Mouse (Mus musculus): Measurements from ENCODE around the gene 1110008L16Rik. TPM values are rescaled to one million over a fixed set of nuclear protein-coding genes. Genes with fewer than 3 reads are reported as not detected.
"Not testable (repeated sequence)": the region's sequence is repeated elsewhere in the genome, so short reads cannot be mapped to it uniquely, and the experiment has no call there.

1110008L16Rik gene
- polyA plus RNA-seq, 1 experiment from 2014 or later = 10.7 TPM

GRCm38 (mm10) chr12:55309501-55309900, 10.1 kb downstream of the 1110008L16Rik start:
- H3K9ac ChIP-seq = no peak overlapping the region
- no peak; the same call in 1 of the 2 replicates for ATAC-seq (replicated peaks)
- no peak overlapping the region for H3K27ac ChIP-seq
- WGBS = 71% methylated on average over 8 of the region's 8 CpGs
- peaks cover 4% of the 10 kb centered on the region; the same call in 1 of the 2 replicates for H3K4me1 ChIP-seq
- no peaks in the 10 kb centered on the region for H3K27me3 ChIP-seq (replicated peaks)
- H3K36me3 ChIP-seq (replicated peaks) = no peaks in the 10 kb centered on the region
- H3K4me3 ChIP-seq = no peak overlapping the region
- no peaks in the 10 kb centered on the region for H3K9me3 ChIP-seq
- no peak overlapping the region for H3K4me2 ChIP-seq

DNA sequence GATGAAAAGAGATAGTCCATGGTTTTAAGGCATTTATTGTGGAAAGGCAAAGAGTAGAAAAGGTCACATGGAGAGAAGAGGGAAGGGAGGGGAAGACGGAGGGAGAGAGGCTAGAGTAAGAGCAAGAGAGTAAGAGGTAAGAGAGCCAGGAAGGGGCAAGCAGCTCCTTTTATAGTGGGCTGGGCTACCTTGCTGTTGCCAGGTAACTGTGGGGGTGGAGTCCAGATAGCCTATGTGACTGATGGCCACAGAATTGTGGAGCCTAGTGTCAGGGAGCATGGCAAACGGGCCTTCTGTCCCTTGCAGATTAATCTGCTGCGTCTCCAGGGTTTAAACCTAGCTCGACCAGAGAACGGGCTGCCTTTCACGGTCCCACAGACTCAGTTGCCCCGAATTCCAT, 12.5 kb downstream of the 1110008L16Rik start:
- H3K27ac ChIP-seq = no peak overlapping the region
- no peaks in the 10 kb centered on the region for H3K36me3 ChIP-seq (replicated peaks)
- no peak for ATAC-seq (replicated peaks)
- no peaks in the 10 kb centered on the region for H3K4me1 ChIP-seq
- no peaks in the 10 kb centered on the region for H3K9me3 ChIP-seq
- no peaks in the 10 kb centered on the region for H3K27me3 ChIP-seq (replicated peaks)
- WGBS = 84% methylated on average over 7 of the region's 7 CpGs
- no peak overlapping the region for H3K4me3 ChIP-seq
- no peak overlapping the region for H3K4me2 ChIP-seq
- no peak overlapping the region for H3K9ac ChIP-seq

- no peak overlapping the region for H3K4me2 ChIP-seq
- no peak overlapping the region for H3K9ac ChIP-seq
- H3K4me3 ChIP-seq = no peak overlapping the region
- H3K36me3 ChIP-seq (replicated peaks) = no peaks in the 10 kb centered on the region
- H3K27ac ChIP-seq = no peak overlapping the region
- WGBS = 94% methylated on average over 5 of the region's 5 CpGs
- ATAC-seq (replicated peaks) = no peak
- no peaks in the 10 kb centered on the region for H3K4me1 ChIP-seq
- H3K27me3 ChIP-seq (replicated peaks) = no peaks in the 10 kb centered on the region
- H3K9me3 ChIP-seq = no peaks in the 10 kb centered on the region
Measured at GRCm38 (mm10) chr12:55313901-55314300, 14.5 kb downstream of the 1110008L16Rik start.

DNA sequence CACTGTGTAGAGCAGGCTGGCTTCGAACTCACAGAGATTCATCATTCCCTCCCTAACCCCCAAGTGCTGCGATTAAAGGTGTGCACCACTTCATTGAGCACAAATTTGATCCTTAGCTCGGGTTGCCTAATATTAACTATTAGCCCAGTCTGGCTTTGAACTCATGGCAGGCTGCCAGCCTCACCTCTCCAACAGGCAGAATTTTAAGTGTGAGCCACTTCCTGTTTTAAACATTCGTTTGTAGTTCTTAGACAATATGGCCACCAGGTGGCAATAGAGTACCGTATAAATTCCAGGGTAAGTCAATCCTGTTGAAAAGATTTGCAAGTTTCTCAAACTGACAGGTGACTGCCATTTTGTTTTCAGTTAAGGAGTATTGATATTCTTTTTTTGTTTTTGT, 15.8 kb downstream of the 1110008L16Rik start:
- H3K4me2 ChIP-seq = no peak overlapping the region
- WGBS = 48% methylated on average over 5 of the region's 5 CpGs
- ATAC-seq (replicated peaks) = no peak
- no peaks in the 10 kb centered on the region for H3K27me3 ChIP-seq (replicated peaks)
- H3K36me3 ChIP-seq (replicated peaks) = no peaks in the 10 kb centered on the region
- no peaks in the 10 kb centered on the region for H3K4me1 ChIP-seq
- no peak overlapping the region for H3K4me3 ChIP-seq
- no peak overlapping the region for H3K9ac ChIP-seq
- H3K27ac ChIP-seq = no peak overlapping the region
- H3K9me3 ChIP-seq = no peaks in the 10 kb centered on the region

- H3K4me1 ChIP-seq = no peaks in the 10 kb centered on the region
- no peaks in the 10 kb centered on the region for H3K27me3 ChIP-seq (replicated peaks)
- H3K4me3 ChIP-seq = no peak overlapping the region
- 0 out of 2 replicates have a peak overlapping the region, but pooled peaks have one; percentile 3 for H3K27ac ChIP-seq
- no peak overlapping the region for H3K9ac ChIP-seq
- no peak for ATAC-seq (replicated peaks)
- no peaks in the 10 kb centered on the region for H3K36me3 ChIP-seq (replicated peaks)
- WGBS = 77% methylated on average over 18 of the region's 18 CpGs
- H3K4me2 ChIP-seq = no peak overlapping the region
- no peaks in the 10 kb centered on the region for H3K9me3 ChIP-seq
Measured at GRCm38 (mm10) chr12:55321642-55322291, 22.4 kb downstream of the 1110008L16Rik start.

GRCm38 (mm10) chr12:55325702-55326101, 26.3 kb downstream of the 1110008L16Rik start:
- no peaks in the 10 kb centered on the region for H3K27me3 ChIP-seq (replicated peaks)
- no peaks in the 10 kb centered on the region for H3K36me3 ChIP-seq (replicated peaks)
- H3K9ac ChIP-seq = no peak overlapping the region
- H3K27ac ChIP-seq = no peak overlapping the region
- no peaks in the 10 kb centered on the region for H3K9me3 ChIP-seq
- ATAC-seq (replicated peaks) = no peak
- 93% methylated on average over 7 of the region's 7 CpGs for WGBS
- H3K4me1 ChIP-seq = no peaks in the 10 kb centered on the region
- H3K4me2 ChIP-seq = no peak overlapping the region
- H3K4me3 ChIP-seq = no peak overlapping the region

DNA sequence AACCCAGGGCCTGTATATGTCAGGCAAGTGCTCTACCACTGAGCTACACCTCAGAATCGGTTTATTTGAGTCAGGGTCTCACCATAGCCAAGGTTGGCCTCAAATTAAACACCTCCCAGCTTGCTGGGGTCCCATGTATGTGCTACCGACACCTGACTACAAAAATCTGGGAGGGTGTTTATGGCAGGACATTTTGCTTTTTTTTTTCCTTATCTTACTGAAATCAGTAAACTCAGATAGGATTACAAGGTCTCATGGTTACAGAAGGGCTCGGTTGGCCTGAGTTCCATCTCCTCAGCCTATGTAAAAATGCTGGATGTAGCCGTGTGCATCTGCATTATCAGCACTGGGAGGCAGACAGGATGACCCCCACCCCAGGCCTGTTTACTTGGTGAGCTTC, 29.4 kb downstream of the 1110008L16Rik start:
- H3K4me3 ChIP-seq = no peak overlapping the region
- no peaks in the 10 kb centered on the region for H3K36me3 ChIP-seq (replicated peaks)
- H3K9me3 ChIP-seq = no peaks in the 10 kb centered on the region
- ATAC-seq (replicated peaks) = no peak
- H3K27ac ChIP-seq = no peak overlapping the region
- H3K4me2 ChIP-seq = no peak overlapping the region
- H3K27me3 ChIP-seq (replicated peaks) = no peaks in the 10 kb centered on the region
- no peaks in the 10 kb centered on the region for H3K4me1 ChIP-seq
- no peak overlapping the region for H3K9ac ChIP-seq
- 93% methylated on average over 4 of the region's 4 CpGs for WGBS

DNA sequence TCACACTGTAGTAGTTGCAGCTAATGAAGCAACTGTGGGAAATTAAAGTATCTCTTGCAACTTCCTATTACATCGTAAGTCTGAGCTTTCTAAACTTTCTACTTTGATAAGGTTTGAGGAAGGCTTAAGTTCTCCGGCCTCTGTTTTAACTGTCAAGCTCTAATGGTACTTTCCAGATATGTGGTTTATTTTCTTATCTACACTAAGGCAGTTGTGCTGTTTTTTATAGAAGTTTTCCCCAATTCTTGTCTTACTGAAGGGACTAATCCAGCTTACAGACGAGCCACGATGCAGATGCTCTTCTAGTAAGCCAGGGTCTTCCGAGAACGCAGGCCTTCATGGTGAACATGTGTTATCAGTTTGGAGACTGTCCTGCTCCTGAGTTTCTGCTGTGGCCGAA, 30.0 kb downstream of the 1110008L16Rik start:
- ATAC-seq (replicated peaks) = no peak
- H3K27me3 ChIP-seq (replicated peaks) = no peaks in the 10 kb centered on the region
- H3K4me1 ChIP-seq = no peaks in the 10 kb centered on the region
- H3K27ac ChIP-seq = no peak overlapping the region
- H3K36me3 ChIP-seq (replicated peaks) = no peaks in the 10 kb centered on the region
- 97% methylated on average over 7 of the region's 7 CpGs for WGBS
- no peak overlapping the region for H3K9ac ChIP-seq
- no peak overlapping the region for H3K4me2 ChIP-seq
- no peaks in the 10 kb centered on the region for H3K9me3 ChIP-seq
- H3K4me3 ChIP-seq = no peak overlapping the region

GRCm38 (mm10) chr12:55333662-55334061, 34.3 kb downstream of the 1110008L16Rik start:
- H3K9me3 ChIP-seq = no peaks in the 10 kb centered on the region
- H3K4me1 ChIP-seq = no peaks in the 10 kb centered on the region
- no peak overlapping the region for H3K4me2 ChIP-seq
- 87% methylated on average over 7 of the region's 7 CpGs for WGBS
- H3K9ac ChIP-seq = no peak overlapping the region
- H3K27me3 ChIP-seq (replicated peaks) = no peaks in the 10 kb centered on the region
- H3K4me3 ChIP-seq = no peak overlapping the region
- no peaks in the 10 kb centered on the region for H3K36me3 ChIP-seq (replicated peaks)
- no peak for ATAC-seq (replicated peaks)
- no peak overlapping the region for H3K27ac ChIP-seq

- H3K4me1 ChIP-seq; H3K36me3 ChIP-seq (replicated peaks); ATAC-seq (replicated peaks); H3K27ac ChIP-seq; H3K9me3 ChIP-seq; H3K4me3 ChIP-seq; H3K27me3 ChIP-seq (replicated peaks); H3K4me2 ChIP-seq; H3K9ac ChIP-seq: not testable (repeated sequence)
- 94% methylated on average over 1 of the region's 2 CpGs for WGBS
Measured at GRCm38 (mm10) chr12:55338490-55338889, 39.1 kb downstream of the 1110008L16Rik start.

- not testable (repeated sequence) for H3K4me3 ChIP-seq; ATAC-seq (replicated peaks)
Measured at GRCm38 (mm10) chr12:55343045-55343444, 43.7 kb downstream of the 1110008L16Rik start.

DNA sequence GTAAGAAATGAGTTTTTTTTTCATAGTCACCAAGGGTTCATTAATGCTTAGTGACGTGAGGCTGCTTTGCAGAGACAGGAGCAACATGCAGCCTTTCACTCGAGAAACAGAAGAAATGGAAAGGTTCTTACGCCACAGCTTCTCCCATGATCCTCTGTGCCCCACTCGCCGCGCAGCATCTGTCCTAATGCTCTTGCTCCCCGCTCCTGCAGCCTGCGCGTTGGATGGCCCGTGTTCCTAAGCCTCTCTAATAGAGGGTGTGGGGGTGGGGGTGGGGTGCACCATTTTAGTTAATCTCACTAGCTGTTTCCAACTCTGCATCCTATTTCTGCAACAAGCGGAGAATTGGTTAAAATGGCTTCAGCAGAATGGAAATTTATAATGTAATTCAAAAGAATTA, 44.6 kb downstream of the 1110008L16Rik start:
- peak overlapping the region; percentile 22; the same call in 1 of the 2 replicates for H3K4me2 ChIP-seq
- peak overlapping the region; percentile 63 for H3K27ac ChIP-seq
- no peaks in the 10 kb centered on the region for H3K36me3 ChIP-seq (replicated peaks)
- no peak overlapping the region for H3K9ac ChIP-seq
- H3K27me3 ChIP-seq (replicated peaks) = no peaks in the 10 kb centered on the region
- no peaks in the 10 kb centered on the region for H3K9me3 ChIP-seq
- 64% methylated on average over 11 of the region's 11 CpGs for WGBS
- no peak overlapping the region for H3K4me3 ChIP-seq
- no peaks in the 10 kb centered on the region for H3K4me1 ChIP-seq
- ATAC-seq (replicated peaks) = peak; percentile 87

More at GRCm38 (mm10) chr12:55343045-55343444, 43.7 kb downstream of the 1110008L16Rik start:
- WGBS = 88% methylated on average over 1 of the region's 1 CpGs
- H3K27ac ChIP-seq; H3K4me2 ChIP-seq; H3K9me3 ChIP-seq; H3K36me3 ChIP-seq (replicated peaks); H3K9ac ChIP-seq; H3K4me1 ChIP-seq; H3K27me3 ChIP-seq (replicated peaks): not testable (repeated sequence)

GRCm38 (mm10) chr12:55344583-55344982, 45.2 kb downstream of the 1110008L16Rik start:
- H3K36me3 ChIP-seq (replicated peaks) = no peaks in the 10 kb centered on the region
- no peak overlapping the region for H3K9ac ChIP-seq
- 70% methylated on average over 13 of the region's 13 CpGs for whole genome bisulfite sequencing
- no peaks in the 10 kb centered on the region for H3K4me1 ChIP-seq
- H3K27ac ChIP-seq = peak overlapping the region; percentile 63
- ATAC-seq (replicated peaks) = peak; percentile 67; the same call in 1 of the 2 replicates
- H3K27me3 ChIP-seq (replicated peaks) = no peaks in the 10 kb centered on the region
- H3K4me3 ChIP-seq = no peak overlapping the region
- H3K4me2 ChIP-seq = peak overlapping the region; percentile 22; the same call in 1 of the 2 replicates
- no peaks in the 10 kb centered on the region for H3K9me3 ChIP-seq

Measured in midbrain, embryonic 15.5 days (tissue).